Mouse (Mus musculus): ENCODE data around the gene Fer1l5. TPM values are rescaled to one million over a fixed set of nuclear protein-coding genes. Genes with fewer than 3 reads are reported as not detected.

The Fer1l5 gene
- polyA plus RNA-seq, 1 experiment: not detected

- Histone ChIP-seq H3K9me3 (replicated peaks; ENCODE audit: control insufficient read depth, insufficient read depth, low read length, poor library complexity, severe bottlenecking) (no peaks in the 10 kb centered on the region), H3K27me3 (ENCODE audit: control insufficient read depth, insufficient read depth, low read length, poor library complexity, severe bottlenecking) (no peaks in the 10 kb centered on the region), H3K4me3 (ENCODE audit: low read depth, low read length) (peak overlapping the region; percentile 16; the same call in 1 of the 2 replicates), H3K36me3 (ENCODE audit: control insufficient read depth, insufficient read depth, low read length, poor library complexity, severe bottlenecking) (peaks cover 19% of the 10 kb centered on the region), H3K4me1 (ENCODE audit: control insufficient read depth, insufficient read depth, low read length) (no peaks in the 10 kb centered on the region), H3K9ac (ENCODE audit: low read depth, poor library complexity, severe bottlenecking) (peak overlapping the region; percentile 95; the same call in 1 of the 2 replicates), H3K27ac (ENCODE audit: insufficient read depth, low read length) (no peak overlapping the region)
- no peak for TF ChIP-seq CTCF (IDR thresholded peaks at IDR 0.05; ENCODE audit: low read depth, low read length)
- TF ChIP-seq EP300 (IDR thresholded peaks at IDR 0.05; ENCODE audit: insufficient read depth, low read depth, low read length): no peak
- TF ChIP-seq POLR2A (IDR thresholded peaks at IDR 0.05; ENCODE audit: insufficient read depth, low read length): no peak
These were observed 4.4 kb upstream of the Fer1l5 start for GRCm38 (mm10) chr1:36367698-36368097.

- Histone ChIP-seq H3K4me3 (ENCODE audit: low read depth, low read length) (peak overlapping the region; percentile 96), H3K9me3 (replicated peaks; ENCODE audit: control insufficient read depth, insufficient read depth, low read length, poor library complexity, severe bottlenecking) (no peaks in the 10 kb centered on the region), H3K36me3 (ENCODE audit: control insufficient read depth, insufficient read depth, low read length, poor library complexity, severe bottlenecking) (peaks cover 19% of the 10 kb centered on the region), H3K27ac (ENCODE audit: insufficient read depth, low read length) (no peak overlapping the region), H3K27me3 (ENCODE audit: control insufficient read depth, insufficient read depth, low read length, poor library complexity, severe bottlenecking) (no peaks in the 10 kb centered on the region), H3K9ac (ENCODE audit: low read depth, poor library complexity, severe bottlenecking) (peak overlapping the region; percentile 95), H3K4me1 (ENCODE audit: control insufficient read depth, insufficient read depth, low read length) (no peaks in the 10 kb centered on the region)
- no peak for TF ChIP-seq POLR2A (IDR thresholded peaks at IDR 0.05; ENCODE audit: insufficient read depth, low read length)
- TF ChIP-seq CTCF (IDR thresholded peaks at IDR 0.05; ENCODE audit: low read depth, low read length): no peak
- no peak for TF ChIP-seq EP300 (IDR thresholded peaks at IDR 0.05; ENCODE audit: insufficient read depth, low read depth, low read length)
These were observed 3.8 kb upstream of the Fer1l5 start for GRCm38 (mm10) chr1:36368112-36368968.

- peak within 1 kb of the TSS; percentile 96 for H3K4me3 ChIP-seq (ENCODE audit: low read depth, low read length)
- no peaks in the 10 kb centered on the region for H3K9me3 ChIP-seq (replicated peaks; ENCODE audit: control insufficient read depth, insufficient read depth, low read length, poor library complexity, severe bottlenecking)
- no peaks in the 10 kb centered on the region for H3K27me3 ChIP-seq (ENCODE audit: control insufficient read depth, insufficient read depth, low read length, poor library complexity, severe bottlenecking)
- peak within 1 kb of the TSS; percentile 95 for H3K9ac ChIP-seq (ENCODE audit: low read depth, poor library complexity, severe bottlenecking)
- H3K4me1 ChIP-seq (ENCODE audit: control insufficient read depth, insufficient read depth, low read length): no peaks in the 10 kb centered on the region
- H3K27ac ChIP-seq (ENCODE audit: insufficient read depth, low read length): no peak within 1 kb of the TSS
- H3K36me3 ChIP-seq (ENCODE audit: control insufficient read depth, insufficient read depth, low read length, poor library complexity, severe bottlenecking): peaks cover 13% of the 10 kb centered on the region
- TF ChIP-seq POLR2A (IDR thresholded peaks at IDR 0.05; ENCODE audit: insufficient read depth, low read length) (no peak), CTCF (IDR thresholded peaks at IDR 0.05; ENCODE audit: low read depth, low read length) (no peak), EP300 (IDR thresholded peaks at IDR 0.05; ENCODE audit: insufficient read depth, low read depth, low read length) (peak; percentile 40; the same call in 1 of the 2 replicates)
These were observed 3.0 kb upstream of the Fer1l5 start, which contains the start of gene Kansl3 for GRCm38 (mm10) chr1:36368969-36369645. Gene Kansl3 (minus strand): TSS chr1:36369181.

GRCm38 (mm10) chr1:36370918-36371317 lies 1.2 kb upstream of the Fer1l5 start:
- no peaks in the 10 kb centered on the region for H3K27me3 ChIP-seq (ENCODE audit: control insufficient read depth, insufficient read depth, low read length, poor library complexity, severe bottlenecking)
- peaks cover 3% of the 10 kb centered on the region for H3K36me3 ChIP-seq (ENCODE audit: control insufficient read depth, insufficient read depth, low read length, poor library complexity, severe bottlenecking)
- H3K27ac ChIP-seq (ENCODE audit: insufficient read depth, low read length): no peak overlapping the region
- H3K4me1 ChIP-seq (ENCODE audit: control insufficient read depth, insufficient read depth, low read length): no peaks in the 10 kb centered on the region
- TF ChIP-seq EP300 (IDR thresholded peaks at IDR 0.05; ENCODE audit: insufficient read depth, low read depth, low read length) (no peak), POLR2A (IDR thresholded peaks at IDR 0.05; ENCODE audit: insufficient read depth, low read length) (no peak), CTCF (IDR thresholded peaks at IDR 0.05; ENCODE audit: low read depth, low read length) (no peak)
- H3K9ac ChIP-seq (ENCODE audit: low read depth, poor library complexity, severe bottlenecking): no peak overlapping the region
- H3K9me3 ChIP-seq (replicated peaks; ENCODE audit: control insufficient read depth, insufficient read depth, low read length, poor library complexity, severe bottlenecking): no peaks in the 10 kb centered on the region
- H3K4me3 ChIP-seq (ENCODE audit: low read depth, low read length): no peak overlapping the region

GRCm38 (mm10) chr1:36378880-36379279 lies 6.8 kb downstream of the Fer1l5 start:
- no peak overlapping the region for H3K27ac ChIP-seq (ENCODE audit: insufficient read depth, low read length)
- no peak overlapping the region for H3K9ac ChIP-seq (ENCODE audit: low read depth, poor library complexity, severe bottlenecking)
- no peaks in the 10 kb centered on the region for H3K9me3 ChIP-seq (replicated peaks; ENCODE audit: control insufficient read depth, insufficient read depth, low read length, poor library complexity, severe bottlenecking)
- no peaks in the 10 kb centered on the region for H3K27me3 ChIP-seq (ENCODE audit: control insufficient read depth, insufficient read depth, low read length, poor library complexity, severe bottlenecking)
- TF ChIP-seq EP300 (IDR thresholded peaks at IDR 0.05; ENCODE audit: insufficient read depth, low read depth, low read length) (no peak), POLR2A (IDR thresholded peaks at IDR 0.05; ENCODE audit: insufficient read depth, low read length) (no peak), CTCF (IDR thresholded peaks at IDR 0.05; ENCODE audit: low read depth, low read length) (no peak)
- no peak overlapping the region for H3K4me3 ChIP-seq (ENCODE audit: low read depth, low read length)
- H3K4me1 ChIP-seq (ENCODE audit: control insufficient read depth, insufficient read depth, low read length): no peaks in the 10 kb centered on the region
- no peaks in the 10 kb centered on the region for H3K36me3 ChIP-seq (ENCODE audit: control insufficient read depth, insufficient read depth, low read length, poor library complexity, severe bottlenecking)
